Mouse (Mus musculus) heart, adult 11 months (tissue): ENCODE results near the gene Srsf7.

Source experiments
- DNase-seq: peaks from one replicate; pipeline ENCODE4 v3.0.0; 2022

Srsf7 gene

GRCm38 (mm10) chr17:80152767-80153630 lies 54.1 kb downstream of the Srsf7 start:
- DNase-seq: no peak

- no peak for DNase-seq
These were observed 55.8 kb downstream of the Srsf7 start for GRCm38 (mm10) chr17:80151353-80151752.
